Mouse (Mus musculus) spleen, postnatal 10 days (tissue): ENCODE data around the gene Gnaq.
A peak's percentile ranks its signal among the peaks of the same experiment; 100 is the strongest.
"Not testable (repeated sequence)": the region's sequence is repeated elsewhere in the genome, so short reads cannot be mapped to it uniquely, and the experiment has no call there.

Experiments used
- DNase-seq, 2 experiments: peaks; one replicate each; pipeline ENCODE4 v3.0.0; 2021 to 2022; ENCODE audit warnings: low spot score in 2 of 2

Gene Gnaq

DNA sequence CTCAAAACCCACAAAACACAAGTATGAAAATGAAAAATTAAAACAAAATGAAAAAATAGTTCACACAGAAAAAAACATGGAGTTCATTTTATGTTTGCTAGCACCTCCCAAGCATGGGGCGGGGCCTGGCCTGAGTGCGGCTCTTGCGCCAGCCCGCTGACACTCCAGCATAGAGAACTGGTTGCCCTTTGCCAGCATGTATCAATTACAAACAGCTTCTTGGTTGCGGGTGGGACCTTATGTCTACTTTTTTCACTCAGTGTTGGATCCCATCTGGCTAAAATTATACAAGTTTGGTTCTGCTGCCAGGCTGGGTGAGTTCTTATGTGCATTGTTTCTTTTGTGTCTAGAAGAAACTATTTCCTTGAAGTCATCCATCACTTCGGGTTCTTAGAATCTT, 14.8 kb downstream of the Gnaq start:
- DNase-seq = no peak

DNA sequence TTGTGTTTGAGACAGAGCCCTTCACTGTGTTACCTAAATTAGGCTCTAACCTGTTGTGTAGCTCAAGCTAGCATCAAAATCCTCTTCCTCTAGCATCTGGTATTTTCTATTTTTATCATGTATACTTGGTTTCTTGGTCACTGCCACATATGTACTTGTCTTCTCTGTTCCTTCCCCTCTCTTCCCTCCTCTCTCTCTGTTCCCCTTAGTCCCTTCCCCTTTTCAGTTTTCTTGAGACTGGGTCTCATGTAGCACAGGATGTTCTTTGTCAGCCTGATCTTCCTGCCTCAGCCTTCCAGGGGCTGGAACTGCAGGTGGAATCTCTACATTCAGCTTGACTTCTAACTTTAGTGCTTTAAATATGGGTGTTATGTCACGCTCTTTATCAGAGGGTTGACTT, 16.5 kb downstream of the Gnaq start:
- DNase-seq = no peak

DNA sequence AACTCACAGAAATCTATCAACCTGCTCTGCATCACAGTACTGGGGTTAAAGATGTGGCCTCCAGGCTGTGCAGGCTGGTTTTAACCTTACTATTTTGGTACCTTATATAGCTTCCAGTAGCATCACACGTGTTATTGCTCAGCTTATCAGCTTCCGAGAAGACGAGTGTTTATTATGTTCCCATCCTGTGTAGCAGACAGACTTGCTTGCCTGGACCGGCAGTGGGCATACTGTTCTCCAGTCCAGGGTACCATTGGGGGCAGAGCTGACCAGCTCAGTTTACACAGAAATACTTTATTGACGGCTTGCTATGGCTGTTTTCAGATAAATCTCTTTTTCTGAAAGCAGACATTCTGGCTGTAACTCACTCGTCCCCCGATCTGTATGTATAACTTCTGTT, 17.7 kb downstream of the Gnaq start:
- DNase-seq = no peak

DNA sequence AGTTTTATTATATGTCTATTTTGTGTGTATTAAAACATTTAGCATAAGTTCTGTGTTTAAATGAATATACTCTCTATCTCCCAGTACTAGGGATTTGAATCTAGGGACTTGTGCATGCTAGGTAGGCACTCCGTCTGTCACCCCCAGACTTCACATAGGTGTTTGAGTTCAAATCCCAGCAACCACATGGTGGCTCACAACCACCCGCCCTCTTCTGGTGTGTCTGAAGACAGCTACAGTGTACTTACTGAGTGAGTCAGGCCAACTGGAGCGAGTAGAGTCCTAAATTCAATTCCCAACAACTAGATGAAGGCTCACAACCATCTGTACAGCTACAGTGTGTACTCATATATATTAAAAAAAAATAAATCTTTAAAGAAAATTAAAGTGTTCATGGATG, 21.2 kb downstream of the Gnaq start:
- DNase-seq = no peak

DNA sequence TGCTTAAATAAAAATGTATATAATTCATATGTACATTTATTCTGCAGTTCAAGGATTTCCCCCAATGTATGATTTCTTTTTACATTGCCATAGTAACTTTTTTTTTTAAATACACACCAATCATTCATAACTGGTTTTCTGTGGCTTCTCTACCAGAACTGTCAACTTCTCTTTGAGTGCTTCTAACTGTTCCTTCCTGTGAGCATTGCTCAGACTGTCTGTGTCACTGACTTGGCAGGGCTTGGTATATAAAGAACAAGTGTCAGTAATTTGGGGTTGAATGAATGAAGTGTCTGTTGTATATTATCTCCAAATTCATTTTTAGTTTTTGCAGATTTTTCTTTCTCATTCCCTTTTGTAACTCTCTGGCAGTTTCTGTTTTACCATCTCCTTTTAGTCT, 21.8 kb downstream of the Gnaq start:
- no peak for DNase-seq

DNA sequence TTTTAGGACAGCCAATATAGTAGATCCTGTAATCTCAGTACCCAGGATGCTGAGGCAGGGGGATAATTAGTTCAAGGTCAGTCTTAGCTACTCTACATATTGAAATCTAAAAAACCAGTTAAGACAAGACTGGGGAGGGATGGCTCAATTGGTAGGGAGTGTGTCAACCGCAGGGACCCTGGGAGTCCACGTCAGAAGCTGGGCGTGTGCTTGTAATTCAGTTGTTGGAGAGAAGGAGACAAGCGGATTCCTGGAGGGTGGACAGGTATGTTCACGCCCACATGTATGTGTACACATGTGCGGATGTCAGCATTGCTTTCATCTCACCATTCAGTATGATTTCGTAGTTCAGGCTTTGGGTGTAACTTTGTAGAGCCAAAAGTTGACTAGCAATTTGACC, 24.5 kb downstream of the Gnaq start:
- no peak for DNase-seq

DNA sequence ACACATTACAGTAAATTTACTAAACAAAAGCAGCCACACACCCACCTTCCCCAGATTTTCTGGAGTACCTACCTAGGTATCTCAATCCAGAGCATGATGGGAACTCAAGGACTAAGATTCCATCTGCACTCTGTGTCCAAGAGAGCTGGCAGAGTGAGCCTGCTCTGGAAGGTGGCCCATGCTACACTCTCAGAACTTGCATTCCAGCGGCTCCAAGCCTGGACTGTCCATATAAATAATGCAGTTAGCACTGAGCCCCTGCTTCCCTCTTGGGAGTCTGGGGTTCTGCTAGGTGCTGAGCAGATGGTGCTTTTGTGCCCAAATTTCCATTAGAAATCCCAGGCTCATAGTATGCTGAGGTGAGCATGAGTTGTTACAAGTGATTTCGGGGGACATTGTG, 28.1 kb downstream of the Gnaq start:
- DNase-seq = no peak

DNA sequence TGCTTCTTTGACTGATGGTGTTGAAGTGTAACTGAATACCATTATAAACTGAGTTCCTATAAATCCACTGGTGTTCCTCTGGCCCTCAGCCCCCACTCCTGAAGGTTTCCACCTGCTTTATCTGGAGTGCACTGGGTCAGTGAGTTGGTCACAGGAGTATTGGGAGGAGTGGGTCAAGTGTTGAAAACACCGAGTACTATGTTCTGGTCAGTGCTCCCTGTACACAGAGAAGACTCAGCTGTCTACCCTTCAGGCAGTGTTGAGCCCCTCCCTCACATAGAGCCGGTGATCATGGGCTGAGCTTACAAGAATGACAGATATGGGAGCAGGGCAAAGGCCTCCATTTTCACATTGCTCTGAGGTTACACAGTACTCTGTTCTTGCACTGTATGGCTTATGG, 28.6 kb downstream of the Gnaq start:
- no peak for DNase-seq

DNA sequence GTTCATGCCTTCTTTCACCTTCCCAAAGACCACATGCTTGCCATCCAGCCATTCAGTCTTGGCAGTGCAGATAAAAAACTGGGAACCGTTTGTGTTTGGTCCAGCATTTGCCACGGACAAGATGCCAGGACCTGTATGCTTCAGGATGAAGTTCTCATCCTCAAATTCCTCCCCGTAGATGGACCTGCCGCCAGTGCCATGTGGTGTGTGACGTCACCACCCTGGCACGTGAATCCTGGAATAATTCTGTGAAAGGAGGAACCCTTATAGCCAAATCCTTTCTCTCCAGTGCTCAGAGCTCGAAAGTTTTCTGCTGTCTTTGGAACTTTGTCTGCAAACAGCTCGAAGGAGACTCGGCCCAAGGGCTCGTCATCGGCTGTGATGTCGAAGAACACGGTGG, 31.8 kb downstream of the Gnaq start:
- DNase-seq = not testable (repeated sequence)

DNA sequence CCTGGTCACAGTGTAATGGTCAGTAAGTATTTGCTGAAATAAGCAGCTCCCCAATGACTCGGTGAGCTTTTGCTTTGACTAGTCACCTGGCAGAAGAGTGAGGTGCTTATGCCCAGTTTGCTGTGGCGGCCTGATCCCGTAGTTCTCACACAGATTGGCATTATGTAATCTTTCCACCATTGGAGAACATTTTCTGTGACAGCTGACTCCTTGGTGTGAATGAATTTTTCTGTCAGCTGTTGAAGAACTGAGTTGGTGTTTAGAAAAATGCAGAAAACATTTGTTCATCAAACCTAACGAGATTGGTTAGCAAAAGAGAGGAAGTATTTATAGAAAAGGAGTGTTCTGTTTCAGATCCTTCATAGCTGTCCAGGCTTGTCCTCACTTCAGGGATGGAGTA, 34.6 kb downstream of the Gnaq start:
- no peak for DNase-seq

DNA sequence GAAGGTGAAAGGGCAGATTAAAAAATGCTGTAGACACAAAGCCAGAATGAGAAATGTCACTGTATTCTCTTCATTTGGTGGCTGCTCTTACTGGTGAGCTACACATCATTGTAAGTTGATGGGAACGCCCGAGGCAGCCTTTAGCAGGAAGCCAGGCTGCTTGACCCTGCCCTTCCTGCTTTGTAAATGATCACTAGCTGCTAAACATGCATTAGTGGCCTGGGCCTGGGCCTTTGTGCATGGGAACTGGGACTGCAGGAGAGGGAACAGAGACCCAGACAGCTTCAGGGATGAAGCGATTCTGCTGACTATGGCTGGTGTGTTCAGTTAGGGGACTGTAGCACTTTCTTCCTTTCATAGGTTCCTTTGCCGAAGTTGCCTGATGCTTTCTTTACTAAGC, 35.6 kb downstream of the Gnaq start:
- peak in 1 of 2 experiments; percentile 19 for DNase-seq

DNA sequence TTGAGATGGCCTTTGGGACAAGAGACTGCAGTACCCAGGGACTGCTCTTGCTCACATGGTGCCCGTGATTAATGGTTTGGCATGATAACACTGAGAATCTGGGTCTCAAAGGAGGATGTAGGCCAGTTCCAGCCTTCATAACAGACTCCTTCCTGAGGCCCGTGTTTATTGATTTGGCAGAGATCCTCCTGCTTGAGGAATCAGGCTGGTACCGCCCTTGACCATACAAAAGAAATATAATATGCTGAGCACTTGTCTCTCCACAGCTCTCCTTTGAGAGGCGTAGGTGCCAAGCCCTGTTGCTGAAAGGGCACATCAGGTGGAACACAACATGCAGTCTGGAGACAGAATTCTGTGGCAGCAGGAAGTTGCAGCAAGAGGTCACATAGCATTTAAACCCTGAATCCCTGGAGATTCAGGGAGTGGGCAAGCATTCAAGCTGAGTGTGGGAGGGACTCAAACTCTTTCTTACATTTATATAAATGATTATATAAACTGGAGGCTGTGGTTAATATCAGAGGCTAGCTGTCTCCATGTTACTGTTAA, 36.1 kb downstream of the Gnaq start:
- DNase-seq = no peak

DNA sequence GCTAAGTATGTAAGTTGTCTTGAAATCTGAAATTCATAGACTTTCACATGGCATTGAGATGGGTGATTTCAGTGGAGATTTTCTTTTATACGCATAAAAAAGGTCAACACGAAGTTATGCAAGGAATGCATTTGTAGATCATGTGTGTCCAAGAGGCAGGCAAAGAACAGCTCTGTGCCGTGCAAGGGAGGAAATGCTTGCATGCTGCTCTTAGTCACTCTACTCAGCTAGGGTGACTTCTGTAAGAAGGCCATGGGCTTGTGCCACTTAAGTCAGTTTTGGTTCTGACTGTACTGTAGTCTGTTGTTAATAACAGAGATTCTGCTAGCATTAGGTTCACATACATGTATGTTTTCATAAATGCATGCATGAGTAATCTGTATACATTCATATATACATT, 38.1 kb downstream of the Gnaq start:
- DNase-seq = no peak

DNA sequence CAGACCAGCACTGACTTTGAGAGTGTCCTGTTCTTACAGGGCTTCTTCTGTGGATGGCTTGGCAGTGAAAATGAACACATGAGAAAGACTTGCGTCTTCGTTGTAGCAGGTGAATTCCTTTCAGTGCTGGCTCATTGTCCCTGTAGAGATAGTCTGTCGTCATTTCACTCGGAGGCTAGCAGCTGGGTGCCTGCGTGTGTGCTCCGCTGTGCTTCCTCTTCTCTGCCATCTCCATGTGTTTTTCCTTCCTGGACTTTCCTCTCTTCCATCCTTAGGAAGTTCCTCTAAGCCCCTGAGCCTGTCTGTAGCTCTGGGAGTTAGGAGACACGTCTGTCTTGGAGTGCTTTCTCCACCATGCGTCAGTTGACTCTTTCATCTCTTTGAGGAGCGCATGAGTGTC, 41.1 kb downstream of the Gnaq start:
- DNase-seq = no peak

DNA sequence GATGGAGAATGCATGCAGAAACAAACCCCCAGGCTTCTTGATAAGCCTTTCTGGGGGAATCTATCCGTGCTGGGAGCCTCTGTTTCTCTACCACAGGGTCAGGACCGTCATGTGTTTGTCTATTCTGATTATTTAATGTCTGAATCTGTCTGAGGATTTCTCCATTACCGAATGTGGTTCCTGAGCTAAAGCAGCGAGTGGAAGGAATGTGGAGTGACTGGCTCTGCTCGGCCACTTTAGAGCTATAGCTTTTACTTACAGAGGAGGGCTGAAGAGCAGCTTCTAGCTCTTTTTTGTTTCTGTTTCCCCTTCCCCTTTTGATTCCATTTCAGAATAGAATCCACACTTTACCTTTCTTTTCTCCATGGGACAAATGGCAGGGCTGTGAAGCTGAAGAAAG, 43.8 kb downstream of the Gnaq start:
- no peak for DNase-seq

DNA sequence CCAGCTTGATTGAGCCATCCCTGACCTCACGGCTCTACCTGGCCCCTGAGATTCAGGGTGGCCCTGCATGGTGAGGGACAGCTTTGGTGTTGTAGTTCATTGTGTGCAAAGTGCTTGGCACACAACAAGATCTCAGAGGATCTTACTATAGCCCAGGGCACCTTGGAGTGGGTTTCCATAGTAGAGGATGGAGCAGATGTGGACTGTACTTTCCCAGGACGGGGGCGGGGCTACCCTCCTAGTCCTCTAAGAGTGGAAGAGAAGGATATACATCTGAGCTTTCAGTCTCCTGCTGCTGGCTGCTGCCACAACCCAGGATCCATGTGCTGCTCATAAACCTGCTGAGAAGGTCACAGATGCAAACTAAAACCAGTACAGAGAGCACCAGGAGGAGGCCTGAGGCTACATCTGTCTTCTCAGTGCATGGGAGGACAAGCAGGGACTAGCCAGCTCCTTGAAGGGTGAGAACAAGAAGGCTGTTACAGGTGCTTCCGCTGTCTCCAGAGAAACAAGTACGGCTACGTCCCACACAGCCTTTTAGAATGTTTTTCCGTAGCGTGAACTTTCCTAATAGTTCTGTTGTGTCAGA, 44.6 kb downstream of the Gnaq start:
- DNase-seq = no peak

DNA sequence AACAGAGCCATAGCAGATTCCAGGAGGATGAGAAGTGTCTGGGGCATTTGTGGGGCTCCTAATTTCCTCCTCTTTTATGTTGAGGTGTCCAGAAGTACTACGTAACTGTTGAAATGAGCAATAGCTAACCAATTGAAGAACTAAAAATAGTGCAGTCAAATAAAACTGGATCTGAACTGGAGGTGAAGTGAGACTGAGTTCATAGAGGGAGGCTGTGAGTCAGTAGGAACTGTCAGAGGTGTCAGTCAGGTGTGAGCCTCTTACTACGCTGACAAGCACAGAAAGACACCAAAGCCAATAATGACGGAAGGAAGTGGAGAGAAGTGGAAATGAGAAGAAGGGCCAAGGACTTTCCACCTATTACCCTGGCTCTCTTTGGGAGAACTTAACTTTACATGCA, 48.6 kb downstream of the Gnaq start:
- DNase-seq = no peak

DNA sequence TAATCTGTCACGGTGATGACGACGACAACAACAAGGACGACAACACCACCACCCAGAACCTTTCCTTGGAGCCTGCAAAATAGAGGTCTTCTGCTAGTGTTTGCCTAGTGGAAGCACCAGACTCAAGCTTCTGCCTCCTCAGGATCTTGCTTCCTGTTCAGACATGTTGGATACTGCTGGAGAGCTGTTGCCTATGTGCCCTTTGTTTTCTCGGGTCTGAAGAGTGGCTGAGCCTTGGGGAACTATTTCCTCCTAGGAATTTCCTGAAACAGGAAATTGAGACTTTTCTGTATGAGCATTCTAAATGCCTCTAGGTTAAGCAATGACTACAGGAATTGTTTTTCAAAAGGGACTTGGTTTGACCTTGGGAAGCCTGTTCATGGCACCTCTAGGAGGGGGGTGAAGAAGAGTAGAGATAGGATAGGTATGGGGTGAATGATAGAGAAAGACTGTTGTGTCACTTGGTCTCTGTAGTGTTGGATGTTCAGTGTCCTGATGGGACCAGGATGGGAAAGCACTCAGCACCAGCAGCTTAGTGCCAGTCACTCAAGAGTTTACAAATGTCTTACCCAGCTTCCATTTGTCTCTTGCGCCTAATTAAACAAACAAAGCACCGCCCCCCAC, 49.3 kb downstream of the Gnaq start:
- no peak for DNase-seq

DNA sequence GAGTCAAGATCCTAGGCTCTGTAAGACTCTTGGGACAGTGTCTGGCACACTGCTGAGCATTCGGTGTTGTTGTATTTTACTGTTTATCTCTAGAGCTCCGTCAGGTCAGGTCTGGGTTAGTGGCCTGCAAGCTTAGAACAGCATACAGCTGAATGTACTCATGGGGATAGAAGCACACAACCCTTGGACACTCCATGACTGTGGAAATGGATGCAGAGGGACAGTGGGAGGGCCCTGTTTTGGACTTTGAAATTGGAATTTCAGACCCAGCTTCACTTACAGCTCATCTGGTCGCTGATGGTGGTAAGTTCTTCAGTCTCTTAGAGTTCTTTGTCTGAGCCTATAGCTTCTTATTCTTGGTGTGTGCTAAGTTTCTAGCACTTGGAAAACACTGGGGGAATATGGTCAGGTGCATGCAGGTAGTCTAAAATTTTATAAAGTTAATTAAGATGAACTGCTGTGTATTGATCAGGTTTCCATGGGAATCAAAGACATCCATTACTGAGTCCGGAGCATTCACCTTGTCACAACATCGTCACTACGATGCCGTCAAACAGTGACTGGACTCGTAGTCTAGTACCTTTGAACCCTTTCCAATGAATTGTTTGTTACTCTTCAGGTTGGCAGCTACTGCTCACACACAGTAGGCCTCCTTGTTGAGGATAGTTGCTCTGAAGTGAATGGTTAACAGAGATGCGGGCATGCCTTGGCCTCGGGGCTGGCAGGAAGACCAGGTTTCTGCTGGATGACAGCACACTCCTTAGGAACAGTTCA, 51.1 kb downstream of the Gnaq start:
- no peak for DNase-seq

DNA sequence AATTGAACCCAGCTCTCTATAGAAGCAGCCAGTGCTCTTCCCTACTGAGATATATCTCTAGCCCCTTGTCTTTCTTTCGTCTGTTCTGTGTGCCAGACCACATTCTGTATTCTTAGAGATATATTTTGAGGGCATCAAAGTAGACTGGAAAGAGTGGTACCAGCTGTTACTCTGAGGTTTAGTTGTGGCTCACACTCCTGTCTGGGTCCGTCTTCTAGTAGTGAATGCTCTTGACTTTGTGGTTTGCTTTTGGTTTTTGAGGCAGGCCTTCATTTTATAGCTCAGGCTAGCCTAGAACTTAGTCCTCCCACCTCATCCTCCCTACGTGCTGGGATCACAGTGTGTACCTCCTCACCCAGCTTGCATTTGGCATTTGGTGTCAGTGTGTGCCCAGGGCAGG, 54.4 kb downstream of the Gnaq start:
- no peak for DNase-seq

DNA sequence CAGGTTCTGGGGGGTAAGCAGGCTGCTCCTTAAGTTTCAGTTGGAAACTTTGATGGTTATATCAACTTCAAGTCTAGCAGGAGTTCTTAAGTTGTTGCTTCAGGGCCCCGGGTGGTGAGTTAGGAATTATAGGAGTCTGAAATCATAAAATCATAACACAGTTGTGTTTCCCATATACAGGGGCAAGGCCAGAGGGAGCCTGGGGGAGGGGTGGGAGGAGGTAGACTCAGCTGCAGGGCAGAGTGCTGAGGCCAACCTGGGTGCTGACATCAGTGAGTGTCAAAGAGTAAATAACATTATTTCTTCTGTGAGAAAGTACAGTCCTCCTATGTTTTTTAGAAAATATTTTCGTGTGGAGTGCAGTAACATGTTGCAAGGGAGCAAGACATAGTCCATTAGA, 55.3 kb downstream of the Gnaq start:
- no peak for DNase-seq

DNA sequence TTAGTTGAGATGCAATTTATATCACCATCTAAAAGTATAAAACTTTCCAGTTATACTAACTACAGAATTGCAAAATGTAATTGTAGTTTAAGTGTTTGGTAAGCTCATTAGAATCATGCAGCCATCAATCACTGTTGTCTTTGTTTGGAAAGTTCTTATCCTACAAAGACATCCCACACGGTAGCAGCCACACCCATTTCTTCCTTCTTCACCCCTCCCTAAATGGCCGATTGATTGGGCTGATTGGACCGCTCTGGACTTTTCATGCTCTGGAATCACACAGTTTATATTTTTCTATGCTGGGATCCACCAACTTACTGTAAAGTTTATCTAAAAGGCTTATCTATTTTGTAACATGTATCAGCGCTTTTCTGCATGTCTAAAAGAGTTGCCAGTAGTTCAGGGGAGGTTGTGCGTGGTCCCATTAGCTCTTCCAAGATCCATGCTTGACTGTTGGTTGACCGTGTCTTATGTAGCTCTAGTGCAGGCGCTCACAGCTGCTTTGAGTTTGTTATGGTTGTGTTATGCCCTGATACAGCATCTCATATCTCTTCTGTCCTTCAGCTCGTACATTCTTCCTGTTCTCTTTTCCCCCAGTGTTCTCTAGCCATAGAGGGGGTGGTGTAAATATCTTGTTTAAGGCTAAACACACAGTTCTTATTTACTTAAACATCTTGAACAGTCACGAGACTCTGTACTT, 56.6 kb downstream of the Gnaq start:
- no peak for DNase-seq

DNA sequence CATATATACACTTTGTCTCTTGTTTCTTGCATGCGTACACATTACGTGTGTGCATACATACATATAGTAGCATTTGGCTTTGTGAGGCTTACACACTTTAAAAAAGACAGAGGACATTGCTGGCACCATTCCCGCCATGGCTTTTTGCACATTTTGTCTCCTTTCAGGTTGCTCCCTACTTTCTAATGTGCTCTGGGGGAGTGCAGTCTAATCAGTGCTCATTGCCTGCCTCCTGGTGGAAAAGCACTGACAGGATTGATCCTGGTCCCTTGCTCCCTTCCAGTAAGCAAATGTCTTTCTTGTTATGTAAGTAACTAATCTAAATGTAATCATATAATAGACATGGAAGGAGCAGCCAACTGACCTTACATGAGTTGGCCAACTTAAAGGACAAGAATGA, 65.5 kb downstream of the Gnaq start:
- no peak for DNase-seq
